Mouse (Mus musculus) kidney, adult 11 months (tissue): ENCODE measurements around the gene Gsdma.
"Not testable (repeated sequence)": the region's sequence is repeated elsewhere in the genome, so short reads cannot be mapped to it uniquely, and the experiment has no call there.

Source experiments
- DNase-seq: peaks from one replicate; pipeline ENCODE4 v3.0.0; 2022

Gsdma gene

GRCm38 (mm10) chr11:98710416-98711045 lies 46.4 kb downstream of the Gsdma start:
- peak; percentile 82 for DNase-seq

- no peak for DNase-seq
These were observed 46.9 kb downstream of the Gsdma start for GRCm38 (mm10) chr11:98711046-98711434.

DNA sequence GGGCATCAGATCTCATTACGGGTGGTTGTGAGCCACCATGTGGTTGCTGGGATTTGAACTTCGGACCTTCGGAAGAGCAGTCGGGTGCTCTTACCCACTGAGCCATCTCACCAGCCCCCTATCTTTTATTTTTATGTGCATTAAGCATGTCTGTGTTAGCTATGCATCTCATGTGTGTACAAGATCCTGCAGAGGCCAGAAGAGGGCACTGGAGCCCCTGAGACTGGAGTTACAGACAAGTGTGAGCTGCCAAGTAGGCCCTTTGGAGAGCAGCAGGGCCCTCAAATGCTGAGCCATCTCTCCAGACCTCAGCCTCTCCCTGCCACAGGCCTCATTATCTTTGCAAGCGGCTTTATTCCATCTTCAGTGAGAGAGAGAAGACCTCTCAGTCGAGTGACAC lies 47.9 kb downstream of the Gsdma start:
- DNase-seq = not testable (repeated sequence)

GRCm38 (mm10) chr11:98713703-98714102 lies 49.6 kb downstream of the Gsdma start:
- no peak for DNase-seq

GRCm38 (mm10) chr11:98715946-98716345 lies 51.8 kb downstream of the Gsdma start:
- no peak for DNase-seq

DNA sequence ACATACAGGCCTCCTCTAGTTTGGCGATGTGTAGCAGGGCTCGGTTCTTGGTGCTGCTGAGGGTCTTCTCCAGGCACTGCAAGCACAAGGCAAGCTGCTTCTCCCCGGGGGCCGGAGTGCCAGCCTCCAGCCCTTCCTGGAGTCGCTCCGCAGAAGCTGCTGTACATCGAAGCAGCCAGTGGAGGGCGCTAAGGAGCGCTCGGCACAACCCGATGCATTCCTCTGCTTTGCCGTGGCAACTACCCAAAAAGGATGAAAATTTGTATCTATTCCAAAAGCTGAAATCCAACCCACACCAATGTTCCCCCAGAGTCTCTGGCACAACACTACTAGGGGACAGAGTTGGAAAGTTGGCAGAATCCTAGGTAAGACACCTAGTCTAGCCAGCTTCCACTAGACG lies 53.8 kb downstream of the Gsdma start:
- peak; percentile 55 for DNase-seq

GRCm38 (mm10) chr11:98720756-98721155 lies 56.6 kb downstream of the Gsdma start:
- no peak for DNase-seq

GRCm38 (mm10) chr11:98721458-98722226 lies 57.5 kb downstream of the Gsdma start:
- peak; percentile 81 for DNase-seq

DNA sequence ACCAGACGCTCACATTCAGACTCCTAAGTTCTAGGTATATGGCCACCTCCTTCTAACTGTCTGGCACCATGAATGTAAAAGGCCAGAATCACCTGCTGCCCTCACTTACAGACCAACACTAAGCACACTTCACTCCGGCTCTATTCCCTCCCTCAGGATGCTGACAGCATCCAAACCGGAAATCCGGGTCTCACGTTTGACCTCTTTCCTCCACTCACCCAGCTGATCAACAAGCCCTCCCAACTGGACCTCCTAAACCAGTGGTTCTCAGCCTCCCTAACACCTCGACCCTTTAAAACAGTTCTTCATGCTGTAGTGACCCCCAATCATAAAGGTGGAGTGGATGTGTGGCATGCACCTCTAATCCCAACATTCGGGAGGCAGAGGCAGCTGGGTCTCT lies 58.9 kb downstream of the Gsdma start:
- no peak for DNase-seq

GRCm38 (mm10) chr11:98725926-98726506 lies 61.9 kb downstream of the Gsdma start:
- peak; percentile 49 for DNase-seq
